Mouse (Mus musculus) stomach, adult 2 months (tissue): ENCODE results near the gene Papola. TPM values are rescaled to one million over a fixed set of nuclear protein-coding genes. Genes with fewer than 3 reads are reported as not detected.

Experiments used
- polyA plus RNA-seq: library from polyadenylated mRNA; depleted of rRNA; stranded (reverse); fragments of >200 nt; gene quantifications from 2 replicates; pipeline ENCODE4 v1.2.3, GENCODE M21; 2012; rRNA removed

Gene Papola
- polyA plus RNA-seq = 13.6 and 14.0 TPM in 2 replicates

DNA sequence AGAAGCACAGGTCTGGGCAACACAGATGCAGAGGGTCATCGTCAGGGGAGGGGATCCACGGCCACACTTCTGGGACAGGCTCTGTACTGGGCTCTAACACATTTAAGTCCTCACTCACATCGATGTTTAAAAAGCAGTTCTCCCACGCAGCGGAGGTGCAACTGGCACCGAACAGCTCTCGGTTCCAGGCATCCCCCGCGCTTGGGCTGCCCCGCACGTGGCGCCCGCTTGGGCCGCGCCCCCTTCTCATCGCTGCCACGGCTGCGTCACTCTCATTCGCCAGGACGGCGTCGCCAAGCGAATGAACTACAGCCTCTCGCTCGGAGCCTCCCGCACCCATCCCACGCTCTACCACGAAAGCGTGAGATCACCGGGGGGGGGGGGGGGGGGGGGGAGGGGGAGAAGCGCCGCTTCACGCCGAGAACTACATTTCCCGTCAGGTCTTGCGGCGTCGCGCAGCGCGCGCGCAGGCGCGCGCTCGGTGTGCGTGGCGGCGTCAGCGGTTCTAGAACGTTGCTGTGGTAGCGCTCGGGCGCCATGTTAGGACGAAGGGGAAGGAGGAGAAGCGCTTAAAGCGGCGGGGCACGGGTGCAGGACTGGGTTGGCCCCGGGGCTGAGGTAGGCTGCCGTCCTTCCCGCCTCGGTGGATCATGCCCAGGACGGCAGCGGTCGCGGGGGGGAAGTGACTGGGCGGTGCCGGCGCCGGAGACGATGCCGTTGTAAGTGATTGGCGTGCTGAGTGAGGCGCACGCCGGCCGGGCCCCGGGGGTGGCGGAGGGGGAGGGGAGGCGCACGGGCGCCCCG lies at the start of gene Papola:
TSS of gene Papola (plus strand) at position 499 of the 804 bp plus-strand sequence.

Other genes with a start within 250 kb of the Papola start
- gene Bdkrb2, start 221.5 kb upstream of the Papola start, polyA plus RNA-seq = 2.4 and 2.9 TPM in 2 replicates
- 1.7 and 1.9 TPM in 2 replicates for gene Bdkrb1, start 181.6 kb upstream of the Papola start, polyA plus RNA-seq
- gene Gskip, start 99.9 kb upstream of the Papola start, polyA plus RNA-seq = 3.6 TPM in 2 replicates
- gene Atg2b, start 99.5 kb upstream of the Papola start, polyA plus RNA-seq = 2.9 and 4.0 TPM in 2 replicates
- gene Ak7, start 78.7 kb upstream of the Papola start, polyA plus RNA-seq = not detected in 2 replicates
- gene Vrk1, start 225.5 kb downstream of the Papola start, polyA plus RNA-seq = 0.70 and 0.84 TPM in 2 replicates